Mouse (Mus musculus) cerebellum, adult 2 months (tissue): ENCODE measurements around the gene Igsf21.

Experiments used
- CTCF ChIP-seq: fragments of 200-500 bp; IDR thresholded peaks from 2 replicates; pipeline ENCODE4 v1.5.1; 2011; ENCODE audit warnings: low read depth, mild to moderate bottlenecking, control low read depth, low read length, moderate library complexity, borderline replicate concordance; ENCODE audit not compliant: insufficient read depth
- POLR2A ChIP-seq: fragments of 200-500 bp; IDR thresholded peaks from 2 replicates; pipeline ENCODE4 v1.6.1; 2011; ENCODE audit warnings: low read length, control low read depth, borderline replicate concordance; ENCODE audit not compliant: insufficient read depth

DNA sequence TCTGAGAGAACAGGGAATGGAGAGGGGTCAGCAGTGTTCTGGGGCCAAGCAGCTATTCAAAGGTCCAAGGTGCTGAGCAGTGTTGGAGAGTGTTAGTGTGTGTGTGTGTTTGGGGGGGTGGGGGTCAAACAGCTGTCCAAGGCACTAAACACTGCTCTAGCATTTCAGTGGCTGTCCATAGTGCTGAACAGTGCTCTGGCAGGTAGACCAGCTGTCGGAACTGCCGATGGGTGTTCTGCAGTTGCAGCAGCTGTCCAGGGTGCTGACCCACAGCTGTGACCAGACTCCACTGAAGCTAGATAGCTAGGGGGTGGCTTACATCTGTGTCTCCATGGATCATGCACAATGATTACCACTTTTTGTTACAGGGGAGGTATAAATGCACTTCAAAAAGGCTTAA is 36.8 kb upstream of the Igsf21 start:
- no peak for TF ChIP-seq CTCF
- no peak for TF ChIP-seq POLR2A
